Mouse (Mus musculus): ENCODE data around the gene Nap1l5.
"Not testable (repeated sequence)": the region's sequence is repeated elsewhere in the genome, so short reads cannot be mapped to it uniquely, and the experiment has no call there.

Gene Nap1l5

DNA sequence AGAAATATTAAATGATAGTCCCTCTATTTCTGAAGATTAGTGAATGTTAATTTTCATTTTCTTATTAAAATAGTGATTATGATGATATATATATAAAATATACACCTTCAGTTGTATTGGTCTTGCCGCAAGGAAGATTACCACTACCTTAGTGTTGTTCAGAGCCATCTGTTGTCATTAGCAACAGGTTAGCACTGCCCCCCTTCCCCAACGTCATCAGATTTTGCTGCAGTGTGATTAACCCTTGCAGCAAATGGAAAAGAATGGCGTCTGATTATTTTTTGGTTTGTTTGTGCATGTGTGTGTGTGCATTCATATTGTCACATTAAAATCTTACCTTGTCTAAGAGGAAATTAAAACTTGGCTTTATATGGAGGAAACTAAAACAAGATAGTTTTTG, 2.3 kb downstream of the Nap1l5 start:
- no peak for DNase-seq (ENCODE audit: low spot score)

DNA sequence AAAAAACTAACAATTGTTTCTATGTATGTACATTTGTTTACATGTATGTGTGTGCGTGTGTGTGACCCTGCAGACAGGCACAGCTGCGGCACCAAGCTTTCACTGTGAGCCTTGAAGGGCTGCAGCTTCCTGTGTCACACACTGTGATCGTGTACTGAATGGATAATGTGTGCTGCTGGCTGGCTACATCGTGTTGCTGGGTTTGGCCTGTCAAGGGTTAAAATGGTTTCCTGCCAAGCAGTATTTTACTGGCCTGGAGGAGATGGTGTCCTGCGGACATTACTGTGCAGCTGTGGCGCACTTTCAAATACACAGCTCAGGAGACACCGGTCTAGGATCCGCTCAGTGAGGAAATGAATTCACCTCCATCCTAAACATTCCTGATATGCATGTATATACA, 3.7 kb downstream of the Nap1l5 start:
- DNase-seq (ENCODE audit: low spot score), result no peak

DNA sequence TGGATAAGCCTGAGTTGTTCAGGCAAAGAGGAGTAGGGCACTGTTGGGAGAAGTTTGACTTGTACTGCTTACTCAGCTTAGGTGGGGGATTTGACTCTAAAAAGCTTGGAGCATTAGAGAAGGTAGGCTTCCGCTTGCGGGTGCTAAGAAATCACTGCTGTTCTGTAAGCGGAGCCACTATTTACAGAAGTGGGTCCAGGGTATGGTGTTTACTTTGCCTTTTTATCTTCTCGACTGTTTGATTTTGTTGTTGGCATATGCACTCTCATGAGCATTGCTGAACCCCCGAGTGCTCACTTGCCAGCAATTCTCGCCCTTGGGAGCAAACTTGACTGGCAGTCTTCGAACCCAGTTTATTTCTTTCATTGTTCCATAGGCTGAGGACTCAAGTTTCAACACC, 6.3 kb downstream of the Nap1l5 start:
- no peak for DNase-seq (ENCODE audit: low spot score)

DNA sequence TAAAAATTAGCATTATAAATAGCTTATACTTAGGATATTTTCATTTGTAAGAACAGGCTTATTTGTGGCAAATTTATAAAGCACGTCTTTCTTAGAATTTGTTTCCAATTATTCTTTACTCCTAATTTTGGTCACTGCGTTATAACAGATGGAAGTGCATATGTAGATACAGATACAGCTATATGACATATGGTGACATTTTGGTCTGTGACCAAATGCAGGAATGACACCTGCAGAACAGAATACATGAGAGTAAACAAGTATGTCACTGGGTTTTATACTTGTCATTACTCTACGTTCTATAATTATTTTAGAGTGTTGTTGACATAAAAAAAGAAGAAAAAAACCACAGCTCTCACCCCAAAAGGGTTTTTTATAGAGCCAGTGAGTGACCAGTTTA, 7.8 kb downstream of the Nap1l5 start:
- no peak for DNase-seq (ENCODE audit: low spot score)

DNA sequence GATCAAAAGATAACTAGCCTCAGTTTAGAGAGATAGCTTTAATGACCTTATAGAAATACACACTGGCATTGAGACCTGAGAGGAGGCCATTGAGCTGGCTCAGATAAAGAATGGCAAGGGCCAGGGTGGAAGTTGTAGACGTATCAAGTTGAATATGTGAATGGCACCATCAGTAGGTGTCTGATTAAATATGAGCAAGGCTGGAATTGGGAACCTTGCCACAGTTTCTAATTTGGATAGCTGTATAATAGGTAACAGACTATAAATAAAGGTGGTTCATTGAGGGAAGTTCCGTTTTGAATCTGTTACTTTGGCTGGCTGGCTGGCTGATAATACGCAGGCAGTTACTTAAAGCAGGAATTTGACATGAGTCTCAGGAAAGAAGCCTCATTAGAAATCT, 10.2 kb downstream of the Nap1l5 start:
- no peak for DNase-seq (ENCODE audit: low spot score)

DNA sequence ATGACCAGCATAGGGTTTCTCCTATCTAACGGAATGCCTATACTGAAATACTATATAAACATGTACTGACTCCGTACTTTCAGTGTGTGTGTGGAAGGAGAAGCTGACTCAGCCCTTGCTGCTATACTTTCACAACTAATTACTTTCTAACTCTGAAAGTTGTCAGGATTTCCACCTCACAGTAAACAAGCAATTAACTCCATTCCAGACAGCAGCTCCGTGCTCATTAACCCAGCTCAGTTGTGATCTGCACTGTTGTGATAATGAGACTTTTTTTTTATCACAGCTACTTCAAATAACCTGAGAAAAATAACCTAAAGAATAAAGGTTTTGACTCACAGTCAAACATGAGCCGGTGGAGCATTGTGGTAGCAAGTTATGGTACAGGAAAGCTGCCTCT, 11.9 kb downstream of the Nap1l5 start:
- no peak for DNase-seq (ENCODE audit: low spot score)

DNA sequence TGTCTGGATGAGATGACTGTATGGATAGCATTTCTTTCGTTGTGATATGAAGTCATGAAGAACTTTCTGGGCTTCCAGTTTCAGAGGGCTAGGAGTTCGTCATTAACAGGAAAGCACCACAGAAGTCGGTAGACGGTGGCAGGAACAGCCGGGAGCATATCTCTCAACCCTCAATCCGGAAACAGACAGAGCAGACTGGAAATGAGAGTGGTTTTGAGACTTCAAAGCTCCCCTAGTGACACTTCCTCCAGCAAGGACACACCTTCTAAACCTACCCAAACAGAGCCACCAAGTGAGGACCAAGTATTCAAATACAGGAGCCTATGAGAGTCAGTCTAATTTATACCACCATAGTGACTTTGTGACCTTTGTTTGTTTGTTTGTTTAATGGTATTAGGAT, 13.6 kb downstream of the Nap1l5 start:
- no peak for DNase-seq (ENCODE audit: low spot score)

DNA sequence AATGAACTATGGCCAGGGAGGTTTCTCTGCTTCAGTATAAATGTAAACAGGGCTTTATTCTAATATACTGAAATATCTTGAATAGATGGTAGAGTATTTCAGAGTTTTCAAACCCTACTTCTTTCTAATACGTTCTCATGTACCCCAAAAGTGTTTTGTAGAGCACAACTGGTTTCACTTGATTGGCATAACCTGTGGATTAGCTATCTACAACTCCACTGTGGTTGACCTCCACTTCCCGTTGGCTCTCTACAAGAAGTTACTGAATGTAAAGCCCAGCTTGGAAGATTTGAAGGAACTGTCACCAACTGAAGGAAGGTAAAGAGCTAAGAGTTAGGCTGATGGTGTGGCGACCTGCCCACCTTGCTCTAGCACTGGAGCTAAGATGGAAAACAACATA, 17.0 kb downstream of the Nap1l5 start:
- DNase-seq (ENCODE audit: low spot score), result no peak

DNA sequence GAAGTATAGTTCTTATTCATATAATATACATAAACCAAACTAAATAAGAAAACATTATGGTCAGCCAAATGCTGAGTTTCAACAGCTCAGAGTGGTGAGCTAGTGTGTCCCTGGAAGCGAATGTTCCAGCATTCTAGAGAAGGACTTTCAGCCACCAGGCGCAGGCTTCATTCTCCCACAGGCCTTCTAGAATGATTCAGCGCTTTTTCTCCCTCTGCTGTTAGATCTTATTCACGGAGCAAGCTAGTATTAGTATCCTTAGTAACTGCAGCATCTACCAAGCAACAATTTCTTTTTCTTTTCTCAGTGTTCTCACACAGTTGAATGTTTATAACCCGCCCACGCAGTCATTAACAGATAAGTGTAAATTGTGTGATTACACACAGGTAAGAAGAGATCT, 24.6 kb downstream of the Nap1l5 start:
- no peak for DNase-seq (ENCODE audit: low spot score)

DNA sequence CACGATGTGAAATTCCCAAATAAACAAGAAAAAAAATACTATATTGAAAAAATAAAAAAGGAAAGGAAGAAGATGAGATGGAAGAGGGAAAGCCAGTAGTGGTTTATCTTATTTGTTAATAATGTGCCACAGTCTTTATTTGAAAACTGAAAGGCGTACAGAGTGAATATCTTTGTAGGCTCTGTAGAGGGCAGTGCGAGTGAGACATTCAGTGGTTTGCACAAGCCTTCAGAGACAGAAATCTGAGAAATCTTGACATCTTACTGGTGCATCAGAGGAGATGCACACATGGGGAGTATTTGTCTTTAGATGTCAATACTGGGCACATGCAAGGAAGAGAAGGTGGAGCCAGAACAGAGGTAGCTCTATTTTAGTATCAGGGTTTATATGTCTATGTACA, 25.5 kb downstream of the Nap1l5 start:
- DNase-seq (ENCODE audit: low spot score), result no peak

DNA sequence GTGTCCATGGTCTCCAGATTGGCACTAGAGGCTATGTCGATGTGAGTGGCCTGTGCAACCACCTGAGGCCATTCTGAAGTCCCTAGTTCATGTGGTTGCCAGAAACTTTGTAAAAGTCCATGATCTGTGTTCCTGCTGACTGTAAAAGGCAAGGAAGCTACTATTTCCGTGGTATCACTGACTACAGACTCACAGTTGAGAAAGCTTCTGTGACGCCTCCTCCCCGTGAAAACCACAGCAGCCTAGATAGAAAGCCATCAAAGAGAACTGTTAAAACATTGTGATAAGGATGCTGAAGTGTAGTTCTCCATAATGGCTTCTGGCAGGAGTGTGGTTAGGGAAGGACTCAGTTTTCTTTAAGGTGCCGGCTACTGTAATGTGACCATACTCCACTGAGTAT, 26.0 kb downstream of the Nap1l5 start:
- DNase-seq (ENCODE audit: low spot score), result no peak

DNA sequence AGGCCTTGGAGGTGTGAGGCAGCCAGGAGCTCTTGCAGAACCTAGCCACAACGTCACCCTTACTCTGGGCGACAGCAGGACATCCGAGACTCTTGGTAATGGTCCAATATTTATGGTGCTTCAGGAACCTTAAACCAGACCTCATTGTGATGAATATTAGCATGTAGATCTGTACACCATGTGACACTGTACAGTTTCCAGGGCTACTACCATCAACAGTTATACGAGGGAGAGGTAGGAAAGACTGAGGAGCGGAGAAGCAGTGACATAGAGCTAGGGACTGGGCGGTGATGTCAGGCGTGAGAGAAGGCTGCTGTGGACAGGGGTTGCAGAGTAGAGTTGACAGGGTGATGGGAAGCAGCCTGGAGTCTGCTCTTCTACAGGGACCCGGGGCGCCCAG, 26.9 kb downstream of the Nap1l5 start:
- no peak for DNase-seq (ENCODE audit: low spot score)

DNA sequence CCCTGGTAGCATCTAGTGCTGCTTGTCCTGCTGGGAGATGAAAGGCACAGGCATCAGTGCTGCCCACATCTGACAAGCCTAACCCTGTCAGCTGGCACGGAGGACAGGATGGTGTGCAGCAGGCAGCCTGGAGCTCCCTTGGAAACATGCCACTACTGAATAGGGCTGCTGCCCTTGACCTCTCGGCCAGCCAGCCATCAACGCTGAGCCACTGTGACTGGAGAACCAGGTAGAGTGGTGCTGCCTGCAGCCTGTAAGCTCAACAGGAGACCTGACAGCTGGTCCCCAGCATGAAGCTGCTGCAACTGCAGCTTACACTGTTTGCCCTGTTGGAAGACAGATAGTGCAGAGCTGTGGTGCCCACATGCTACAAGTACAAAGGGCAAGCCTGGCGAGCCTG, 27.3 kb downstream of the Nap1l5 start:
- DNase-seq (ENCODE audit: low spot score), result no peak

DNA sequence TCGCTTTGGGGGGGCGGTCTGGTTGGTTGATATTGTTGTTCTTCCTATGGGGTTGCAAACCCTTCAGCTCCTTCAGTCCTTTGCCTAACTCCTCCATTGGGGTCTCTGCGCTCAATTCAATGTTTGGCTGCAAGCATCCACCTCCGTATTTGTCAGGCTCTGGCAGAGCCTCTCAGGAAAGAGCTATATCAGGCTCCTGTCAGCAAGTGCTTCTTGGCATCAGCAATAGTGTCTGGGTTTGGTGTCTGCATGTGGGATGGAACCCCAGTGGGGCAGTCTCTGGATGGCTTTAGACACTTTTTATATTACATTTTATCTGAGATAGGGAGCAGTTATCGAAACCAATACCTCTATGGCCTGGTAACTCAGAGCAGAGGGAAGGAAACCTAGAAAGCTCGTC, 39.0 kb downstream of the Nap1l5 start:
- DNase-seq (ENCODE audit: low spot score), result not testable (repeated sequence)

DNA sequence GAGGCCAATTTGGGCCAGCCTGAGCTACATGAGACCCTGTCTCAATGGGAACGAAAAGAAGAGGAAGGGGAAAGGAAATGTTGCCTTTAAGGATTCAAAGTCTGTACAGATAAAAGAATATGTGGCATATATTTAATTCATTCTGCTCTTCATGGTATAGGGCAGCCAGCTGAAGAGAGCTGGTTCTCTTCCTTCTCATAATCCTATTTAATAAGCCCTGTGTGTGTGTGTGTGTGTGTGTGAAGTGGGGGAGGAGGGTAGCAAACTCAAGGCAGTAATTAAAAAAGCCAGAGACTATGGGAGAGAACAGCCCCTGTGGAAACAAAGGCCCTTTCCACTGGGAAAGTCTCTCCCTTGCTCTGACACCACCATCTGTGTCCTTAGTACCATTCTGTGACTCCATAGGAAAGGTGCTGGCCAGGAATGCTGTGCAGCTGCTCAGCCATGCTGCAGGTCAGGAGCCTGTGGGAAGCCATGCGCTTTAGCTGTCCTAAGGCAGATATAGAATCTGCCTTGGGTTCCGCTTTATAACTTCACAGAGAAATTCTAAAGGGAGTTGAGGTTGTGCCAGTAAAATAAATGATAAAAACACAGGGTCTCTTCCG, 43.1 kb downstream of the Nap1l5 start:
- DNase-seq (ENCODE audit: low spot score), result no peak

DNA sequence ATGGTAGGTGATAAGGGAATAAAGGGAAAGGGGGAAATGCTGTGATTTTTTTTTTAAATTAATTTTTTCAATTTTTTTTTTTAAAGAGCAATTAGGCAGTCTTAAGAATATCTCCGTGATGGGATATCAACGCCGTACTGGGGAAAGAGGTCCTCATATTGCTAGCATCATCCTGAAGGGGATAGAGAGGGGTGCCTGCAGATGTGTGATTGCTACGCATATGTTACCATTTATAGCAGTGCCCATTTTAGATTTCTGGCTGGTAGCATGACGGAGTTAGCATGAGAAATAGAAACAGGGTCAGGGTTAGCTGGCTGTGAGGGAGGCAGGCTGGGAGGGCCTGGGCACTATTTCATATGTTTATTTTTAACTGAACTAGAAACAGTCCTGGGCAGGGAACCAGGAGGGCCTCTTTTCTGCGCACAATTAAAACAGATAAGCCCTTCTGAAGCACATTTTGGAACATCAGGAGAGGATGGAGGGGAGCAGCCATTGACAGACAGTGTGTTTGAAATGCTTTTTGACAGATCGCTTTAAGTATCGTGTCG, 44.4 kb downstream of the Nap1l5 start:
- DNase-seq (ENCODE audit: low spot score), result no peak

DNA sequence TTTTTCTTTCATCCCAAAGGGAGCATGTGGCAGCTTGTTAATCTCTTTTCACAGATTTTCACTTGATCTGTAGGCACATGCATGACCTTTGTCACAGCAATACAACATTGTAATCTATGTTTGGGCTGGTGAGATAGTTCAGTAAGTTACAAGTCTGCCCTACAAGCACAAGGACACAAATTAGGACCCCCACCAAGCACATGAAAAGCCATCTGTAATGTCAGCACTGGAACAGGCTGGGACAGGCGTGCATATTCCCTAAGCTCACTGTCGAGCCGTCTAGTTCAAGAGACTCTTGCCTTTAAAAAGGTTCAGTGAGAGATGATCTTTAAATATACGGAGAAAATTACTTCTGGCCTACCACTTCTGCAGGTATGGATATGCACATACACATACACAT, 47.4 kb downstream of the Nap1l5 start:
- DNase-seq (ENCODE audit: low spot score), result no peak

DNA sequence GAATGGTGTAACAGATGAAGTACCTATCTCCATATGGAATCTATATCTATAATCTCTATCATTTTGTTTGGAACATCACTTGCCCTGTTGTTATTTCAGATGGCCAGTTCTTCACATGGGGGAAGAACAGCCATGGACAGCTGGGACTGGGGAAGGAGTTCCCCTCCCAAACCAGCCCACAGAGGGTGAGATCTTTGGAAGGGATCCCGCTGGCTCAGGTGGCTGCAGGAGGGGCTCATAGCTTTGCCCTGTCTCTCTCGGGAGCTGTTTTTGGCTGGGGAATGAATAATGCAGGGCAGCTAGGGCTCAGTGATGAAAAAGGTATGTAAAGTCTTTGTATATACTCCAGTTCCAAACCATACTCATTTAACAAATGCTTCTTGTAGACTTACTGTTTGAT, 50.4 kb downstream of the Nap1l5 start:
- DNase-seq (ENCODE audit: low spot score), result no peak

DNA sequence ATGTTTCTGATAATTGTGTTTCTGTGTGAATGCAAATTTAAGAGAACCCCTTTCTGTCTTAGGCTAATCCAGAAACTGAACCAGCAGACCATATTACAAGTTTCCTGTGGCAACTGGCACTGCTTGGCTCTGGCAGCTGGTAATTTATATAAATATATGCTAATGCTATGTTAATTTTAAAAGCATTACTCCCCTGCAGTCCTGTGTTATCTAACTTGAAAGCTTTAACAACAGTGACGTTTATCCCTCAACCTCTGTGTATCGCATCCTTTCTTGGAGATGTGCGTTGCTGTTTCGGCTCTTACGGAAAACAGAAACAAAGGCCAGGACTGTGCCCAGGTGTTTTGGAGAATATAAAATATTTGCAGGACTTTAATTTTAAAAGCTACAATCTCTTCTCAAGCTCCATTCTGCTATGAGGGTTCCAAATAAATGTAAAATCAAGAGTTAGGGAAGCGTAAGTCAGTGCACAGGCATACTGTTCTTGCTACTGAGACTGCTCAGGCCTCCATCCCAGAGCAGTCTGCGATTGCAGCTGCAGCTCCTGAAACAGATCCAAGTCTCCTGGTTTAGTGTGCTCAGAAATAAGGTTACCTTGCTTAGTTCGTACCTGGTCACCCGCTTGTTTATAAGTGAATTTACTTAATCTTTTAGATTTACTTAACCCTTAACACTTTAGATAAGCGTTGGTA, 51.1 kb downstream of the Nap1l5 start:
- DNase-seq (ENCODE audit: low spot score), result no peak
